Mouse (Mus musculus) cerebellum, adult 2 months (tissue): ENCODE data around the gene Traf7.

ENCODE experiments used
- CTCF ChIP-seq: fragments of 200-500 bp; IDR thresholded peaks from 2 replicates; pipeline ENCODE4 v1.5.1; 2011; ENCODE audit warnings: low read depth, mild to moderate bottlenecking, control low read depth, low read length, moderate library complexity, borderline replicate concordance; ENCODE audit not compliant: insufficient read depth
- POLR2A ChIP-seq: fragments of 200-500 bp; IDR thresholded peaks from 2 replicates; pipeline ENCODE4 v1.6.1; 2011; ENCODE audit warnings: low read length, control low read depth, borderline replicate concordance; ENCODE audit not compliant: insufficient read depth

DNA sequence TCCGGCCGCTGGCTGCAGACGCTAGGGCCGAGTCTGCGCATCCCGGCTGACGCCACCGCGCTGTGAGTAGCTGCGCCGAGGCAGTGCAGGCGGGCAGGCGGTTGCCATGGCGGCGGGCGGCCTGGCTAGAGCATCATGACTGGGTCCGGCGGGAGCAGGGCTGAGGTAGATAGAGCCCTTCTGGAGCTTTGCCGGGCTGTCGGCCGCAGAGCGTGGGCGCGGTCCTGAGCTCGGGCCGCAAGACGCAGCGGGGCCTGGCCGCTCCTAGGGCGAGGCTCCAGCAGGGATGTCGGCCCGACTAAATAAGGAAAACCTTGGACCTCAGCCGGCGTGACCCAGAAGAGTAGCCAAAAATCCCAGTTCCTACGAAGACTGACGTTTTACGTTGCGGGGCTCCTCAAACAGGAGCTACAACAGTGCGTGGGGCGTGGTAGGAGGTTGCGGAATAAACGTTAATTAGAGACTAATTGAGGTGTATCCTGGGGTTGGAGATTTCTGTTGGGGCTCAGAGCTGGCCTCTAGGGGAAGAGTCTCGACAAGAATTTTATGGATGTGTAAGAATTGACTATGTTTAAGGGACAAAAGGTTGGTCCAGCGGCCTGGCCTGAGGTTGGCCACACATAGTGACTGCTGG, 22.8 kb upstream of the Traf7 start:
- TF ChIP-seq CTCF, result no peak
- no peak for TF ChIP-seq POLR2A
